Mouse (Mus musculus): ENCODE results near the gene Nhej1.

The Nhej1 gene

DNA sequence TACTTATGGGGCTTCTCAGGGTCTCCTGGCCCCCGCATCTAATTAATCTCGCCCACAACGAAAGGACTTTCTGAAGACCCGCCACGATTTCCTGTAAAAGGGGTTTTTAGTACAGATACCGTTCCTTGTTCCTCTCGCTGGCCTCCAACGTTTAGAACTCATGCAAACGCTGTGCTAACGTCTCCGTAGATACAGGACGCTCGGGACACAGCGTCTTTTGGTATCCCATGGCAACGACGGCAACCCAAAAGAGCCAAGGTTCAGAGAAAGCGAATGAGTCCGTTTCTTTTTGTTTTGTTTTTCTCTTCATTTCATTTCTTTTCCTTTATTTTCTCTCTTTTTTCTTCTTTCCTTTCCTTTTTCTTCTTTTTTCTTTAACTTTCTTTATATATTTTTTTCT lies 189.6 kb downstream of the Nhej1 start, which contains the start of gene Cfap65:
Gene Cfap65, minus strand, starts transcription at position 198 of the 400 bp plus-strand sequence.
- peak; percentile 20 for DNase-seq (ENCODE audit: low spot score)

DNA sequence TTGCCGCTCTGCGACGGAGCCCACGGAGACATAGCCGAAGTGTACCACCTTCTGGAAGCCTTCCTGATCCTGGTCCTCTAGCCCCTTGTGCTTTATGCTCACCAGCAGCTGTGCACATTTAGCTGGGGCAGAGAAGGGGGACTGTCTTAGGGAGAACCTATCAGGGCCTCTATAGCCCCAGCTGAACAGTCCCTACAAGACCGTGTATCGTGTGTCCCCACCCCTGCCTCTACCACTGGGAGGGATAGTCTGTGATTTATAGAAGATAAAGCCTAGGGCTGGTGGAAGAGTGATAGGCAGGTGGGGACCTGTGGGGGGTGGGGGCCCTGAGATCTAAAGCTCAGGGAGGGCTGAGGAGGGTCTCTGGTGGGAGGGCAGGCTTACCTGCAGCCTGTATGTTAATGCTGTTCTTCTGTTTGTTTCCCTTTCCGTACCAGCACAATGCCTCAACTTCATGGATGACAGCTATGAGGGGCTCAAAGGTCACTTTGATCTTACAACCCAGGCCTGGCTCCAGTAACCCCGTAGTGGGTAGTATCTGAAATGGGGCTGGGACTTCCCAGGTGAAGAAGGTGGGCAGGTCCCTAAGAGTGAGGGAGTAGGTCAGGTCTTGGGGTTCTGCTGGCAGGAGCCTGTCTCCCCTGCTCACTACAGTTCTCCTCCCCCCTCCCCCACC lies 197.2 kb downstream of the Nhej1 start:
- no peak for DNase-seq (ENCODE audit: low spot score)

DNA sequence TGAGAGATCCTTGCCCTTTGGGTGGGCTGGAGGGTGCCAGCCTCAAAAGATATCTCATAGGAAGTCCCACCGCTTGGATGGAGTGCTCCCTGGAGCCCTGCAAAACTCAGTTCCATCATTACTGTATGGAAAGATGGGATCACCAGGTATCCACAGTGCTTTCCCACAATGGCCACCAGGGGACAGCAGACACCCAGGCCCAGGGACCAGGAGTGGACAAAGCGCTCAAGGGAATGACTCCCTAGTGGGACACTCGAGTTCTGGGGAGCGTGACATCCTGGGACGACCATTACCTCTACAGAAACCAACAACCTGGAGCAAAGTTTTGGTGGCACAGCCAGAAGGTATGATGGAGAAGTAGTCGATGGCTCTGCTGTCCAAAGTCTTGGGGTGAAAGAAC lies 198.3 kb downstream of the Nhej1 start:
- peak; percentile 59 for DNase-seq (ENCODE audit: low spot score)

DNA sequence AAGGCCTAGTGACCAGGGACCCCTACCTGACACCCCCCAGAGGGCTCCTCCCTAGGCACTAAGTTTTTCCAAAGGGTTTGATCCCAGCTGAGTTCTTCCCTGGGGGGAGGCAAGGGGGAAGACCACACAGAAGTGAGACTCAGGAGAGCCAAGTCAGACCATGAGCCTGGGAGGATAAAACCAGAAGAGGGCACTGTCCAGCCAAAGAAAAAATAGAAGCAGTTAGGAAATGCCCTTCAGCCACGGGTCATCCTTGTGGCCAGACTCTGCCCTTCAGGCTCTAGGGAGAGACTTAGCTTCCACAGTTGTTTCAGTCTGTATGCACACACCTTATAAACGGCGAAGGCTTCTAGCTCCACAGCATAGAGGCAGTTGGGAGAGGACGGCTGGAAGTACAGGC lies 200.5 kb downstream of the Nhej1 start:
- no peak for DNase-seq (ENCODE audit: low spot score)

All from urinary bladder, postnatal 14 days (tissue).